Mouse (Mus musculus): Measurements from ENCODE around the gene Pi4ka. TPM values are rescaled to one million over a fixed set of nuclear protein-coding genes. Genes with fewer than 3 reads are reported as not detected.

Gene Pi4ka
- total and polyA plus RNA-seq, 3 experiments, result 40.5 to 149 (median 88.4) TPM

DNA sequence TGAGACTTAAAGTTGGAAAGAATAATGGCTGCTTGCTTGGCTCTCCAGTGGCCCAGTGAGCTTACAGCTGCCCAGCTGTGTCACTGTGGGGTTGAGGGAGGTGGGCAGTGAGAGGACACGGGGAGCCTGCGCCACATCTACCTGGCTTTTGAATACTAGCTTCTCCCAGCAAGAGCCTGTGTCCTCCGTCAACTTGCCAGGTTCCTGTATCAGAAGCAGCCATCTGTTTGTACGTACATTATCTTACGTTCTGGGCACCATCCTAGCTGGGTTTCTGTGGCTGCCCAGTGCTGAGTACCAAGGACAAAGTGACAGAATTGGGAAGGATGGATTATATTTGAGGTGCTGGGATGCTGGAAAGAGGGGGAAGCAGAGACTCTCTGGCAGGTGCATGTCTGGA lies 136.2 kb downstream of the Pi4ka start:
- no peaks in the 10 kb centered on the region for H3K79me2 ChIP-seq (replicated peaks; ENCODE audit: control insufficient read depth, extremely low read depth, insufficient read depth, poor library complexity, severe bottlenecking)
- dilution Hi-C loops (cut with MboI; ENCODE audit: extremely low pct_ligation_motif_present, extremely low pct_unique_long_range_greater_than_20kb, low sequenced_read_pairs) (no loop called here), in situ Hi-C loops (cut with MboI; ENCODE audit: low pct_ligation_motif_present, low pct_unique_long_range_greater_than_20kb, low sequenced_read_pairs) (no loop called here)
- H3K36me3 ChIP-seq (replicated peaks in 1 of 2; ENCODE audit: control insufficient read depth in 1 of 2, insufficient read depth in 1 of 2, low read length in 1 of 2), result peaks cover 0 to 5% of the 10 kb centered on the region in 2 experiments
- DNase-seq (ENCODE audit: extremely low read depth), result no peak
- H3K4me2 ChIP-seq (ENCODE audit: insufficient read depth, low read depth, poor library complexity, severe bottlenecking), result no peak overlapping the region
- TF ChIP-seq EP300 (IDR thresholded peaks at IDR 0.05; ENCODE audit: low read length) (no peak), USF1 (IDR thresholded peaks at IDR 0.05; ENCODE audit: low read depth, low read length) (no peak), MAZ (IDR thresholded peaks at IDR 0.05; ENCODE audit: low read depth, low read length) (no peak), TCF12 (IDR thresholded peaks at IDR 0.05; ENCODE audit: low read depth, low read length) (no peak), MAX (IDR thresholded peaks at IDR 0.05; ENCODE audit: low read length) (no peak), ZKSCAN1 (IDR thresholded peaks at IDR 0.05; ENCODE audit: borderline replicate concordance, low read depth, low read length) (no peak), ETS1 (conservative IDR thresholded peaks at IDR 0.05; ENCODE audit: low read depth, low read length) (no peak), JUN (IDR thresholded peaks at IDR 0.05; ENCODE audit: insufficient read depth, low read depth, low read length) (no peak), PAX5 (IDR thresholded peaks at IDR 0.05; ENCODE audit: low read length) (no peak)
- H3K27me3 ChIP-seq (replicated peaks), result peaks cover 2% of the 10 kb centered on the region
- H3K4me3 ChIP-seq (replicated peaks in 1 of 3; ENCODE audit: low read depth in 2 of 3, low read length in 2 of 3, poor library complexity in 1 of 3), result no peak overlapping the region
- peaks cover 0 to 7% of the 10 kb centered on the region in 2 experiments; a peak in 1 of 4 replicates for H3K4me1 ChIP-seq (ENCODE audit: control insufficient read depth in 1 of 2, insufficient read depth in 2 of 2)
- no peak overlapping the region for H3K27ac ChIP-seq (ENCODE audit: insufficient read depth, low read depth)
- peaks cover 6% of the 10 kb centered on the region for H3K9me3 ChIP-seq (replicated peaks; ENCODE audit: low read length)
- H3K9ac ChIP-seq (ENCODE audit: insufficient read depth, low read depth), result no peak overlapping the region

DNA sequence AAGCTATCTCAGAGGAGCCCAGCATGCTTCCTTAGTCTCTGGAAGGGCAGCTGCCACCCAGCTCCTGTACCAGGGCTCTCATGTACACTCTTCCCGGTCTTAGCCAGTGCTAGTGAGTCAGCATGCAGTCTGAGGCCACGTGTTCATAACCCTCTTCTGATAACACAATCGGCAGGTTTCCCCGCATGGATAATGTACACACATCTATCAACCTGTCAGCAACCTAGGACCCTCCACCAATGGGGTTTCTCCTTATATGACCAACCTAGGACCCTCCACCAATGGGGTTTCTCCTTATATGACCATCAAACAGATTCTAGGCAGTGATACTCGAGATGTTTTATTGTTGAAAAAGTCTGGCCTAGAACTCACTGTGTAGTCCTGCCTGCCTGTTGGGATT lies 138.2 kb downstream of the Pi4ka start:
- dilution Hi-C loops (cut with MboI; ENCODE audit: extremely low pct_ligation_motif_present, extremely low pct_unique_long_range_greater_than_20kb, low sequenced_read_pairs) (no loop called here), in situ Hi-C loops (cut with MboI; ENCODE audit: low pct_ligation_motif_present, low pct_unique_long_range_greater_than_20kb, low sequenced_read_pairs) (no loop called here)
- H3K4me1 ChIP-seq (ENCODE audit: control insufficient read depth in 1 of 2, insufficient read depth in 2 of 2), result peaks cover 0 to 7% of the 10 kb centered on the region in 2 experiments; a peak in 1 of 4 replicates
- no peaks in the 10 kb centered on the region for H3K79me2 ChIP-seq (replicated peaks; ENCODE audit: control insufficient read depth, extremely low read depth, insufficient read depth, poor library complexity, severe bottlenecking)
- H3K36me3 ChIP-seq (replicated peaks in 1 of 2; ENCODE audit: control insufficient read depth in 1 of 2, insufficient read depth in 1 of 2, low read length in 1 of 2), result peaks cover 0 to 5% of the 10 kb centered on the region in 2 experiments
- TF ChIP-seq POLR2AphosphoS2 (IDR thresholded peaks at IDR 0.05; ENCODE audit: low read depth, low read length), result no peak
- TF ChIP-seq SIN3A (IDR thresholded peaks at IDR 0.05; ENCODE audit: low read length), result no peak
- no peak for TF ChIP-seq ZNF384 (IDR thresholded peaks at IDR 0.05; ENCODE audit: low read depth, low read length)
- no peak for TF ChIP-seq MAX (IDR thresholded peaks at IDR 0.05; ENCODE audit: low read length)
- no peak for TF ChIP-seq ETS1 (conservative IDR thresholded peaks at IDR 0.05; ENCODE audit: low read depth, low read length)
- TF ChIP-seq USF1 (IDR thresholded peaks at IDR 0.05; ENCODE audit: low read depth, low read length), result no peak
- TF ChIP-seq ZC3H11A (IDR thresholded peaks at IDR 0.05; ENCODE audit: low read depth, low read length), result no peak
- TF ChIP-seq USF2 (conservative IDR thresholded peaks at IDR 0.05; ENCODE audit: low read depth, low read length), result no peak
- no peak for TF ChIP-seq SMC3 (IDR thresholded peaks at IDR 0.05; ENCODE audit: low read depth, low read length)
- TF ChIP-seq RCOR1 (conservative IDR thresholded peaks at IDR 0.05; ENCODE audit: low read depth, low read length), result no peak
- no peak for TF ChIP-seq RAD21 (IDR thresholded peaks at IDR 0.05; ENCODE audit: low read depth, low read length)
- TF ChIP-seq NELFE (IDR thresholded peaks at IDR 0.05; ENCODE audit: low read depth, low read length), result no peak
- no peak for TF ChIP-seq MXI1 (IDR thresholded peaks at IDR 0.05; ENCODE audit: low read depth, low read length)
- TF ChIP-seq ELF1 (IDR thresholded peaks at IDR 0.05; ENCODE audit: low read depth, low read length), result no peak
- no peak for TF ChIP-seq NRF1 (IDR thresholded peaks at IDR 0.05; ENCODE audit: low read depth, low read length)
- no peak for TF ChIP-seq JUND (conservative IDR thresholded peaks at IDR 0.05; ENCODE audit: low read depth, low read length)
- no peak for TF ChIP-seq UBTF (IDR thresholded peaks at IDR 0.05; ENCODE audit: low read depth, low read length)
- H3K27ac ChIP-seq (ENCODE audit: insufficient read depth, low read depth), result no peak overlapping the region
- H3K9me3 ChIP-seq (replicated peaks; ENCODE audit: low read length), result peaks cover 6% of the 10 kb centered on the region
- no peak overlapping the region for H3K4me2 ChIP-seq (ENCODE audit: insufficient read depth, low read depth, poor library complexity, severe bottlenecking)
- H3K4me3 ChIP-seq (replicated peaks in 1 of 3; ENCODE audit: low read depth in 2 of 3, low read length in 2 of 3, poor library complexity in 1 of 3), result no peak overlapping the region
- peaks cover 2% of the 10 kb centered on the region for H3K27me3 ChIP-seq (replicated peaks)
- no peak for DNase-seq (ENCODE audit: extremely low read depth)
- H3K9ac ChIP-seq (ENCODE audit: insufficient read depth, low read depth), result no peak overlapping the region

Data from CH12.LX (cell line).